Mouse (Mus musculus) liver, embryonic 14.5 days (tissue): ENCODE results near the gene Dpf2.

Experiments used
- CTCF ChIP-seq: IDR thresholded peaks from 2 replicates; pipeline ENCODE4 v1.5.1; 2016; ENCODE audit warnings: antibody characterized with exemption, low read depth, control low read depth
- EP300 ChIP-seq: IDR thresholded peaks from 2 replicates; pipeline ENCODE4 v1.6.1; 2016; ENCODE audit warnings: antibody characterized with exemption, low read depth

GRCm38 (mm10) chr19:5951631-5952030 lies 38.8 kb upstream of the Dpf2 start:
- TF ChIP-seq CTCF, result no peak
- no peak for TF ChIP-seq EP300
